Mouse (Mus musculus) urinary bladder, adult 18-20 months (tissue): Measurements from ENCODE around the gene Ccnf.

Experiments
- DNase-seq, 2 experiments: peaks; one replicate each; pipeline ENCODE4 v3.0.0; 2022; ENCODE audit warnings: low spot score in 2 of 2, mixed read lengths in 2 of 2

Ccnf gene

GRCm38 (mm10) chr17:24203611-24204534 lies 47.4 kb downstream of the Ccnf start:
- no peak for DNase-seq

- DNase-seq: no peak
These were observed 48.2 kb downstream of the Ccnf start for GRCm38 (mm10) chr17:24203068-24203467.

- no peak for DNase-seq
These were observed 50.2 kb downstream of the Ccnf start for GRCm38 (mm10) chr17:24201092-24201491.

DNA sequence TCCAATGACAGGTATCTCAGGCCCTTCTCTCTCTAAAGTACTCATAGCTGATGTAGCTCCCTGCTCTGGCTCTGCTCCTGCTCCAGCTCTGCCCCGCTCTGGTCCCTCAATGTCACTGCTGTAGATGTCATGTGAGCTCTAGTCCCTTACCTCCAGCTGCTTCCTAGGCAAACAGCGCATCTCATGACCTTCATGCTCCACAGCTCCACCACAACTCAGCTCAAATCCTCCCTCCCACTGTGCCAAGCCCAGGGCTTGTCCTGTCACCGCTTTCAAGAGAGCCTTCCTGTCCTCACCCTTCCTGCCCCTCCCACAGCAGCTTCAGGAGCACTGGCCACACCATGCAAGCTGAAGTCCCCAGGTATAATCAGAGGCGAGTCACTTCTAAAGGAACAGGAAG lies 51.5 kb downstream of the Ccnf start:
- DNase-seq: no peak

- no peak for DNase-seq
These were observed 52.0 kb downstream of the Ccnf start for GRCm38 (mm10) chr17:24199252-24199651.

- DNase-seq: no peak
These were observed 54.1 kb downstream of the Ccnf start for GRCm38 (mm10) chr17:24197032-24197824.

DNA sequence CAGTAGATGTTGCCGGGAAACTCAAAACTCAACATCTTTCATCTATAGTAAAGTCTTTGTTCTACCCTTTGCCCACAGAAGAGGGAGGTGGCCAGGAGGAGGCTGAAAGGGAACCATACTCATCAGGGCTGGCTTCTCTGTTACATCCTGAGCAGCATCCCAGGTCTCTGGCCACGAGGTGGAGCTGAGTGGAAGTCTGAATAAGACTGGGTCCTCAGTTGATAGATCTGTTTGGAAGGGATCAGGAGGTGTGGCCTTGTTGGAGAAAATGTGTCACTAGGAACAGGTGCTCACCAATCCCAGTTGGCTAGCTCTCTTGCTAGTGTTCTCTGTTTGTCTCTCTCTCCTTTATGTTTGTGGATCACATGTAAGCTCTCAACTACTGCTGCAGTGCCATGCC lies 55.9 kb downstream of the Ccnf start:
- DNase-seq: no peak

DNA sequence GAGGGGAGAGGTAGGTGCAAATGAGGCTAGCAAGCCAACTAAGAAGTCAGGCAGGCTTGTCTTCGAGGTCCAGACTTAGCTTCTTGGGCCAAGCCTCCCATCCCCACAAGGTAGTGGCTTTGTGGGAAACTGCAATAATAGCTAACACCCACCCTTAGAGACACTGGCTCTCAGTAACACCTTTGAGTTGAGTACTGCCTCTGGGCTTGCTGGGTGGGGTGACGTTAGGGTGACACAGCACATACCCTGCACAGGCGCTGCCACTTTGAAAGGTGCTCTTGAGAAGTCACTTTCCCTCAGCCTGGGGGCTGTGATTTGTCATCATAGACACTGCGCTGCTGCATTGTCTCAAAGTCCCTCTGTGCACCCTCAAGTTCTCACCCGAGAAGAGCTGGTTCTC lies 57.5 kb downstream of the Ccnf start:
- DNase-seq: no peak

DNA sequence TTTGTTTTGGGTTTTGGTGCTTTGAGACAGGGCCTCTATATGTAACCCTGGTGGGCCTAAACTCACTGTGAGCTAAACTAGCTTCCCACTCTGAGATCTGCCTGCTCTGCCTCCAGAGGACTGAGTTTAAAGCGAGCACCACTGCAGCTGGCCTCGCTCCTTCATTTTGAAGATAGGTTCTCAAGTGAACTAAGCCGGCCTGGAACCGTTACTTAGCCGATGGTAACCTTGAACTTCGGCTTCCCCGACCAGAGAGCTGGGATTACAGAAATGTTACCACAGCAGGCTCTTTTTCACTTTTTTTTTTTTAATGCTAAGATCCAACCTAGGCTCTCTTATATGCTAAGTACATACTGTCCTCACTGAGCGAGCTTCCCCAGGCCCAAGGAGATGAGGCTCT lies 58.0 kb downstream of the Ccnf start:
- DNase-seq: no peak

DNA sequence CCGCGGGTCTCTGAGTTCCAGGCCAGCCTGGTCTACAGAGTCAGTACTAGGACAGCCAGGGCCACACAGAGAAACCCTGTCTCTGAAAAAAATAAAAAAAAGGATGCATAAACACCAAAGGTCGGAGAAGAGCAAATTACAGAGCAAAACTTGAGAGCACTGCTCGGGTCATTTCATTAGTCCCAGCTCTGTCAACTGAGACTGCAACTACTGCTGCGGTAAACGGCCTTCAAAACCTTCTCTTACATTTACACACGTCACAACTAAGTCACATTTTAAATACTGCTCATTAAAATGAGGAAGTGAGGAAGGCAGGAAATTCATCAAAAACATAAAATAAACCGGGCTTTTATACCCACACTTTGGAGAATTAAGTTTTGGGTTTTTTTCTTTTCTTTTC lies 58.4 kb downstream of the Ccnf start:
- DNase-seq: no peak

GRCm38 (mm10) chr17:24191481-24191880 lies 59.8 kb downstream of the Ccnf start:
- no peak for DNase-seq

- no peak for DNase-seq
These were observed 60.4 kb downstream of the Ccnf start for GRCm38 (mm10) chr17:24190934-24191333.

GRCm38 (mm10) chr17:24174259-24174658 lies 77.0 kb downstream of the Ccnf start:
- DNase-seq: no peak

DNA sequence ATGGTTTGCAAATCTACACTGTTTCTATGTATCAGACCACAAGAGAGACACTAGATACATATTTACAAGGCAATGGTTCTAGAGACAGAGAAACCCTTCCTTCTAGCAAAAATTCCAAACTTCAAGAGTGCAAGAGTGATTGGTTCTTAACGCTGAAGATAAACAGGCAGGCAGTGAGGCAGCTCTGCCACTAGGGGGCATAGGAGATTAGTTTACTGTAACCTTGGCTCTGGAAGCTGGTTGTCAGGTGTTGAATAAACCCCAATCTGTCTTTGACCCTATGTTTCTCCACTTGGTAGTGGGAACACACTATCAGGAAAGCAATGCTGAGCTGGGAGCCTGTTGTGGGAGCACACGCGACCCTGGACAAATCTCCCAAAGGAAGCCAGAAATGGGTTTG lies 77.9 kb downstream of the Ccnf start:
- DNase-seq: no peak
